Mouse (Mus musculus) lung, adult 10 weeks (tissue): ENCODE data around the gene Gm21518. TPM values are rescaled to one million over a fixed set of nuclear protein-coding genes. Genes with fewer than 3 reads are reported as not detected.

Source experiments
- polyA plus RNA-seq: library from polyadenylated mRNA; stranded (reverse); fragments of 350-450 nt; fragmentation: Illumina TruSeq; extraction: RNeasy Lipid Tissue Mini Kit (QIAGEN cat#74804); gene quantifications from one replicate; pipeline ENCODE4 v1.2.3, GENCODE M21; 2014; ENCODE audit warnings: low read depth, low replicate concordance; ENCODE audit not compliant: insufficient read depth

The Gm21518 gene
- polyA plus RNA-seq, result not detected

DNA sequence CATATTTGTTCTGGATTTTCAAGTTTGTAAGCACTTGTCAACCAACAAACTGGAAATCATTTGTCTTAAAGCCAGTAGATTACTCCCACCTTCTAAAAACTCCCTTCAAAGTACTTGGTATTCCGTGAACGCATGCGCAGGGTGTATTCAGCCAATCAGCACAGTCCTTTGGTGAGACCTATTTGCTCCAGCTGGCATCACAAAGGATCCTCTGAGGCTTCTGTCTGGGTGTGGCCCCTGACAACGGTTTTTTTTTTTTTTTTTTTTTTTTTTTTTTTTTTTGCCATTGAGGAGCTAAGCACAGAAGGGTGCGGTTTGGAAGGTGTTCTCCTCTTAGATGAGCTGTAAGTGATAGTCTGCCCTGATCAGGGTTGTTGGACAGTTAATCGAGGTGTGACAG lies at the start of gene Gm21518:
Gene Gm21518, plus strand, starts transcription at position 301 of the 400 bp plus-strand sequence.

